Mouse (Mus musculus): Measurements from ENCODE around the gene Celsr1. TPM values are rescaled to one million over a fixed set of nuclear protein-coding genes. Genes with fewer than 3 reads are reported as not detected.
"Not testable (repeated sequence)": the region's sequence is repeated elsewhere in the genome, so short reads cannot be mapped to it uniquely, and the experiment has no call there.

Gene Celsr1
- polyA plus RNA-seq, 1 experiment from 2014 or later, result 1.1 TPM

- Histone ChIP-seq H3K9ac (ENCODE audit: low read depth, low read length) (no peak overlapping the region), H3K27ac (ENCODE audit: low read length) (no peak overlapping the region), H3K4me1 (ENCODE audit: control insufficient read depth, insufficient read depth, low read length) (peaks cover 19% of the 10 kb centered on the region), H3K9me3 (replicated peaks; ENCODE audit: control insufficient read depth, low read length, poor library complexity, severe bottlenecking) (no peaks in the 10 kb centered on the region), H3K4me2 (ENCODE audit: low read length) (no peak overlapping the region), H3K27me3 (ENCODE audit: control insufficient read depth, insufficient read depth, low read depth, low read length) (no peaks in the 10 kb centered on the region), H3K4me3 (ENCODE audit: low read depth, low read length) (no peak overlapping the region), H3K36me3 (ENCODE audit: control insufficient read depth, insufficient read depth, low read length) (no peaks in the 10 kb centered on the region)
- ATAC-seq, result no peak
- WGBS, result 94% methylated on average over 7 of the region's 7 CpGs
Measured at GRCm38 (mm10) chr15:85877336-85877735, 156.2 kb downstream of the Celsr1 start.

DNA sequence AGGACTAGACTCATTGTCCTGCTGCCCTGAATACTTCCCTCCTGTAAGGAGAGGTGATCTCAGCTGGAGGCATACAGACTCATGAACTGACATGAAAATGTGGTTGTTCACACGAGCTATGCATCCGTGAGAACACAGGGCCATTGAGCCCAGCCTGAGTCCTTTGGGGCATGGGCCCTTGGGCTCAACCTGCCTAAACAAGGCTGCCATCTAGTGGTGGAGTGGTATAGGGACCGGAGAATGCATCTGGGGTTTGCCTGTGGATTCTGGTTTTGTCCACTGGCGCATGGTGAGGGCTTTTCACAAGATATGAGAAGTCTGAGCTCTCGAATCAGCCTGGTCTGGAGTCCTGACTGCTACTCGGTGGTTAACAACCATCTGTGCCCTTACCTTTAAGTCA lies 165.9 kb downstream of the Celsr1 start:
- no peak for ATAC-seq
- Histone ChIP-seq H3K4me3 (ENCODE audit: low read depth, low read length) (no peak overlapping the region), H3K27me3 (ENCODE audit: control insufficient read depth, insufficient read depth, low read depth, low read length) (no peaks in the 10 kb centered on the region), H3K4me1 (ENCODE audit: control insufficient read depth, insufficient read depth, low read length) (no peaks in the 10 kb centered on the region), H3K36me3 (ENCODE audit: control insufficient read depth, insufficient read depth, low read length) (no peaks in the 10 kb centered on the region), H3K27ac (ENCODE audit: low read length) (no peak overlapping the region), H3K4me2 (ENCODE audit: low read length) (no peak overlapping the region), H3K9me3 (replicated peaks; ENCODE audit: control insufficient read depth, low read length, poor library complexity, severe bottlenecking) (no peaks in the 10 kb centered on the region), H3K9ac (ENCODE audit: low read depth, low read length) (no peak overlapping the region)
- 46% methylated on average over 6 of the region's 6 CpGs for WGBS

DNA sequence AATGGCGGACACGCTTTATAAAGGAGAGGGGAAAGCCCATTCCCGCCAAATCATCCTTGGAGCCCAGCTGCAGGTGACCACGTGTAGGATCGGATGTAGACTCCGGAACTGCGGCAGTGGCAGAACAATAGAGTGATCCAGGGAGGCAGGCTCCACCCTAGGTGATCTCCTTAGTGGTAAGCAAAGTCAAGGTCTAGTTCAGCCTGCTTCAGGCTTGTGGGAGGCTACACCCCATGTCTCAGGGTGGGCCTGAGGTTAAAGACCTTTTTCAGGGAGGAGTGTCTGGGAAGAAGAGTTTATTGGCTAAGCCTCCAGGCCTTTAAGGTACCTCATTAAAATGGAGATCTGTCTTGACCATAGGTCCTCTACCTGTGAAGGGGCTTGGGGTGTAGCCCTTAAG lies 167.7 kb downstream of the Celsr1 start:
- not testable (repeated sequence) for ATAC-seq; H3K27ac ChIP-seq (ENCODE audit: low read length); H3K27me3 ChIP-seq (ENCODE audit: control insufficient read depth, insufficient read depth, low read depth, low read length); H3K9ac ChIP-seq (ENCODE audit: low read depth, low read length); H3K4me3 ChIP-seq (ENCODE audit: low read depth, low read length); H3K9me3 ChIP-seq (replicated peaks; ENCODE audit: control insufficient read depth, low read length, poor library complexity, severe bottlenecking); H3K4me1 ChIP-seq (ENCODE audit: control insufficient read depth, insufficient read depth, low read length); H3K36me3 ChIP-seq (ENCODE audit: control insufficient read depth, insufficient read depth, low read length); H3K4me2 ChIP-seq (ENCODE audit: low read length)
- WGBS, result 92% methylated on average over 7 of the region's 7 CpGs

DNA sequence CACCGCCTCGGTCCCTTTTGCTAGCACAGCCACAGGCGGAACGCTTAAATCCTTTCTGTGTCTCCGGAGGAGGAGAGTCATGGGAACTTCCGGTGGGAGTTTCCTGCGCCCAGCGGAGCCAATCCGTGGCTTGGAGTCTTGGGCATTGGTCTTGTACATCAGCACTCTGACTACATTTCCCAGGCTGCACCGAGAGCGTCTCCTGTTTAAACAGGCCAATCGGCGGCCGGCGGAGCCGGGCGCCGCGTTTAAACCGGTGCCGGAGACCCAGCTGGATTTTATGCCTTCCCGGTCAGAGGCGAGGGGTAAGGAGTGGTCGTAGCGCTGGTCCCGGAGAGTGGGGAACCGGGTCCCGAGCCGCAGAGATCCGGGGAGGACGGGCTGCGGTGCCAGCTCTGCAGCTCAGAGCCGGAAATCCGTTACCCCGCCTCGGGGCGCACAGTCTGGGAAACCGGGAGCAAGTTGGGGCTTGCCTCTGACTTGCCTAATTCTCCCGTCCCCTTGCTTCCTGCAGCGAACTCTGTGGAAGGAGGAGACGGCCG lies 174.0 kb downstream of the Celsr1 start, which contains the start of gene Gtse1:
TSS of gene Gtse1 (plus strand) at position 256 of the 542 bp plus-strand sequence.
- under 1% methylated on average over 42 of the region's 42 CpGs for WGBS
- Histone ChIP-seq H3K27ac (ENCODE audit: low read length) (peak within 1 kb of the TSS; percentile 85), H3K4me3 (ENCODE audit: low read depth, low read length) (peak within 1 kb of the TSS; percentile 67)

DNA sequence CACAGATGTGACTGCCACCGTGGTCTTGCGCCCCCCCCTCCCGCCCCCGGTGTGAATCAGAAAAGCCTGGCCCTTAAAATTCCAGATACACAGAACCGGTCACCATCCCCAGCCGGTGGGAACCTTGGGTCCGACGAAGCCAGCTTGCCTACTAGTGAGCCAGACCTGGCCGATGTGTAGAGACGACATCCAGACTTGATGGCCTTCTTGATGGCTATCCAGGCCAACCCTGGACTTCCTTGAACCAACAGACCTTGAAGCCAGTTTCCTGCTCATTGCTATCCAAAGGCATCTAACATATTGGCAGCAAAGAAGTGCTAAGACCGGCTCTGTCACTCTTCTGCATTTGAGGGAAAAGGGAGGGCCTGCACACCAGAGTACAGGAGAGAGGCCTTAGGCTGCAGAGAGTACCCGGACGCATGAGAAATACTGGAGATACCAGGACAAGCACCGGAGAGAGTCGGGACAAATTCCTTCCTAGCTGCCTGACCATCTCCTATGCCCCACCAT lies 174.5 kb downstream of the Celsr1 start:
- peak; percentile 15; the same call in 1 of the 2 replicates for ATAC-seq
- Histone ChIP-seq H3K4me2 (ENCODE audit: low read length) (peak overlapping the region; percentile 69), H3K4me3 (ENCODE audit: low read depth, low read length) (peak overlapping the region; percentile 67), H3K27me3 (ENCODE audit: control insufficient read depth, insufficient read depth, low read depth, low read length) (no peaks in the 10 kb centered on the region), H3K9me3 (replicated peaks; ENCODE audit: control insufficient read depth, low read length, poor library complexity, severe bottlenecking) (no peaks in the 10 kb centered on the region), H3K27ac (ENCODE audit: low read length) (peak overlapping the region; percentile 85), H3K9ac (ENCODE audit: low read depth, low read length) (peak overlapping the region; percentile 72), H3K36me3 (ENCODE audit: control insufficient read depth, insufficient read depth, low read length) (no peaks in the 10 kb centered on the region), H3K4me1 (ENCODE audit: control insufficient read depth, insufficient read depth, low read length) (peaks cover 14% of the 10 kb centered on the region)
- WGBS, result 9% methylated on average over 15 of the region's 15 CpGs

More for the DNA sequence above, 174.0 kb downstream of the Celsr1 start, which contains the start of gene Gtse1:
- ATAC-seq, result peak; percentile 99
- peaks cover 14% of the 10 kb centered on the region for H3K4me1 ChIP-seq (ENCODE audit: control insufficient read depth, insufficient read depth, low read length)
- no peaks in the 10 kb centered on the region for H3K27me3 ChIP-seq (ENCODE audit: control insufficient read depth, insufficient read depth, low read depth, low read length)
- H3K4me2 ChIP-seq (ENCODE audit: low read length), result peak within 1 kb of the TSS; percentile 81
- H3K36me3 ChIP-seq (ENCODE audit: control insufficient read depth, insufficient read depth, low read length), result no peaks in the 10 kb centered on the region
- H3K9ac ChIP-seq (ENCODE audit: low read depth, low read length), result peak within 1 kb of the TSS; percentile 72
- no peaks in the 10 kb centered on the region for H3K9me3 ChIP-seq (replicated peaks; ENCODE audit: control insufficient read depth, low read length, poor library complexity, severe bottlenecking)

DNA sequence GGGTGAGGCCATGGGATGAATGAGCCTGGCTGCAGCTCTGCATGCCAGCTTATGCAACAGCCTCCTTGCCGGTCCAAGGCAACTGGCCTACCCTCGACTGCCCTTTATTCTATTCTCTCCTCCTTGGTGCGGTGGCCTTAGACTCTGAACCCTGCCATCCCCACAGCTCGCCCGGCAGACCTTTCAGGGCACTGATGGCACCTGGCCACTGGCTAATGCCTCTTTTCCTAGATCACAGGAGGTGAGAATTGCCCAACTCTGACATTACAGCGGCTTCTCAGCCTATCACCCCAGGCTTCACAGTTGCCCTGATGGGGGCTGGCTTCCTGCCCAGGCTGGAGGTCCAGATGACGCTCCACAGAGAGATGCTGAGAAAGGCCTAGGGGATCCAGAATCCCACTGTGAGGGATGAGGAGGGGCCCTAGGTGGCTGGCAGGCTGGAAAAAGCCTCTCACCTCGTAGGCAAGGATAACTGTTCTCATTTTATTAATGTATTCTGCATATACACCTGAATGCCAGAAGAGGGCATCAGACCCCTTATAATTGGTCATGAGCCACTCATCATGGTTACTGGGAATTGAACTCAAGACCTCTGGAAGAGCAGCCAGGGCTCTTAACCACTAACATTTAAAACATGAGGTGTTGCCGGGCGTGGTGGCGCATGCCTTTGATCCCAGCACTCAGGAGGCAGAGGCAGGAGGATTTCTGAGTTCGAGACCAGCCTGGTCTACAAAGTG lies 181.8 kb downstream of the Celsr1 start:
- no peak overlapping the region for H3K9ac ChIP-seq (ENCODE audit: low read depth, low read length)

More for the DNA sequence above, 181.8 kb downstream of the Celsr1 start:
- Histone ChIP-seq H3K27ac (ENCODE audit: low read length) (no peak overlapping the region), H3K4me2 (ENCODE audit: low read length) (no peak overlapping the region), H3K4me3 (ENCODE audit: low read depth, low read length) (no peak overlapping the region), H3K27me3 (ENCODE audit: control insufficient read depth, insufficient read depth, low read depth, low read length) (no peaks in the 10 kb centered on the region), H3K36me3 (ENCODE audit: control insufficient read depth, insufficient read depth, low read length) (peaks cover 6% of the 10 kb centered on the region; the same call in 1 of the 2 replicates), H3K4me1 (ENCODE audit: control insufficient read depth, insufficient read depth, low read length) (no peaks in the 10 kb centered on the region), H3K9me3 (replicated peaks; ENCODE audit: control insufficient read depth, low read length, poor library complexity, severe bottlenecking) (no peaks in the 10 kb centered on the region)
- no peak for ATAC-seq
- 83% methylated on average over 12 of the region's 12 CpGs for WGBS

Other genes starting within 250 kb of the Celsr1 start
- 18.9 and 26.3 TPM in 2 replicates for gene Cdpf1, start 222.1 kb downstream of the Celsr1 start, polyA plus RNA-seq (2015; fragmentation: Nextera tagmentation; extraction: Ambion mirVana)
- gene Pkdrej, start 212.0 kb downstream of the Celsr1 start, polyA plus RNA-seq (2015; fragmentation: Nextera tagmentation; extraction: Ambion mirVana), result 0.05 TPM in 1 of 2 replicates, not detected in the other
- gene Ttc38, start 201.5 kb downstream of the Celsr1 start, polyA plus RNA-seq (2015; fragmentation: Nextera tagmentation; extraction: Ambion mirVana), result 2.9 and 4.0 TPM in 2 replicates
- 3.4 and 4.2 TPM in 2 replicates for gene Gtse1, start 174.0 kb downstream of the Celsr1 start, polyA plus RNA-seq (2015; fragmentation: Nextera tagmentation; extraction: Ambion mirVana)
- 58.5 and 59.5 TPM in 2 replicates for gene Trmu, start 154.5 kb downstream of the Celsr1 start, polyA plus RNA-seq (2015; fragmentation: Nextera tagmentation; extraction: Ambion mirVana)
- 36.0 and 36.7 TPM in 2 replicates for gene Gramd4, start 23.9 kb upstream of the Celsr1 start, polyA plus RNA-seq (2015; fragmentation: Nextera tagmentation; extraction: Ambion mirVana)
- gene Cerk, start 152.4 kb upstream of the Celsr1 start, polyA plus RNA-seq (2015; fragmentation: Nextera tagmentation; extraction: Ambion mirVana), result 22.6 and 25.0 TPM in 2 replicates
- 12.8 and 13.5 TPM in 2 replicates for gene Tbc1d22a, start 180.7 kb upstream of the Celsr1 start, polyA plus RNA-seq (2015; fragmentation: Nextera tagmentation; extraction: Ambion mirVana)